ENCODE assay signal across 9 mouse cellular contexts in genomic region chr16:32509066-32509942, GRCm38 (mm10). TPM values are rescaled to one million over a fixed set of nuclear protein-coding genes. Genes with fewer than 3 reads are reported as not detected.
DNase-seq lines count a peak whose midpoint lies in the region; ATAC-seq and TF ChIP-seq lines count a peak whose summit lies in the region.
"Had no signal": no experiment of that assay in that cellular context is flagged by ENCODE, and none has a peak within 500 bp of the region (broad histone marks: within the 10 kb centered on the region; RNA-seq: fewer than 3 reads in every experiment).

No protein-coding gene starts in this region.

- H3K27me3 ChIP-seq in kidney, embryonic 15.5 days = no peaks in the 10 kb centered on the region
- H3K27me3 ChIP-seq in kidney, adult 2 months (replicated peaks; ENCODE audit: control insufficient read depth, insufficient read depth, low read length) = no peaks in the 10 kb centered on the region
- H3K27me3 ChIP-seq in heart, embryonic 11.5 days (ENCODE audit: control insufficient read depth, insufficient read depth, low read length) = peaks cover 4% of the 10 kb centered on the region; the same call in 1 of the 2 replicates
- H3K27me3 ChIP-seq in liver, embryonic 11.5 days (replicated peaks; ENCODE audit: control insufficient read depth, insufficient read depth, low read length) = no peaks in the 10 kb centered on the region
- no peaks in the 10 kb centered on the region for H3K27me3 ChIP-seq in stomach, embryonic 14.5 days (ENCODE audit: control insufficient read depth, insufficient read depth, low read length)
- H3K27me3 ChIP-seq: limb, embryonic 15.5 days had no signal

- no peak for TF ChIP-seq CTCF in kidney, adult 2 months (conservative IDR thresholded peaks at IDR 0.05; ENCODE audit: insufficient read depth, insufficient read length, low read depth, low read length)

- H3K9me3 ChIP-seq in kidney, embryonic 15.5 days (replicated peaks) = no peaks in the 10 kb centered on the region
- H3K9me3 ChIP-seq in heart, embryonic 11.5 days (replicated peaks; ENCODE audit: control insufficient read depth, low read length) = no peaks in the 10 kb centered on the region
- H3K9me3 ChIP-seq in liver, embryonic 11.5 days (ENCODE audit: control insufficient read depth, low read length) = no peaks in the 10 kb centered on the region
- H3K9me3 ChIP-seq in stomach, embryonic 14.5 days (ENCODE audit: control insufficient read depth, low read depth, low read length) = no peaks in the 10 kb centered on the region
- H3K9me3 ChIP-seq: limb, embryonic 15.5 days had no signal

- peak; percentile 92 for ATAC-seq in kidney, embryonic 15.5 days (replicated peaks; ENCODE audit: low FRiP score)
- peak; percentile 91 for ATAC-seq in heart, embryonic 11.5 days (replicated peaks; ENCODE audit: insufficient number of reproducible peaks, low FRiP score, low TSS enrichment)
- ATAC-seq in liver, embryonic 11.5 days (replicated peaks; ENCODE audit: low FRiP score) = peak; percentile 95
- ATAC-seq in stomach, embryonic 14.5 days (ENCODE audit: insufficient number of reproducible peaks, insufficient read depth, low FRiP score, low read depth) = peak; percentile 93

- no peak overlapping the region for H3K4me2 ChIP-seq in kidney, embryonic 15.5 days
- peak overlapping the region; percentile 47 for H3K4me2 ChIP-seq in heart, embryonic 11.5 days
- peak overlapping the region; percentile 69 for H3K4me2 ChIP-seq in liver, embryonic 11.5 days
- H3K4me2 ChIP-seq in stomach, embryonic 14.5 days (replicated peaks; ENCODE audit: low read depth, low read length) = no peak overlapping the region
- H3K4me2 ChIP-seq: limb, embryonic 15.5 days had no signal

- 65% methylated on average over 9 of the region's 9 CpGs for WGBS in kidney, embryonic 15.5 days
- WGBS in kidney, adult 2 months = 78% methylated on average over 9 of the region's 9 CpGs
- 13% methylated on average over 9 of the region's 9 CpGs for WGBS in heart, embryonic 11.5 days (ENCODE audit: insufficient replicate concordance)
- WGBS in liver, embryonic 11.5 days = 19% methylated on average over 9 of the region's 9 CpGs
- WGBS in stomach, embryonic 14.5 days = 40% methylated on average over 9 of the region's 9 CpGs

- H3K4me3 ChIP-seq in kidney, embryonic 15.5 days (replicated peaks) = no peak overlapping the region
- H3K4me3 ChIP-seq in kidney, adult 2 months (ENCODE audit: insufficient read depth, low read depth, low read length) = no peak overlapping the region
- no peak overlapping the region for H3K4me3 ChIP-seq in brown adipose tissue, adult 24 weeks (ENCODE audit: insufficient read depth, low read depth, low read length)
- H3K4me3 ChIP-seq in heart, embryonic 11.5 days (ENCODE audit: low read depth, low read length) = no peak overlapping the region
- peak overlapping the region; percentile 32 for H3K4me3 ChIP-seq in liver, embryonic 11.5 days (ENCODE audit: low read depth, low read length)
- no peak overlapping the region for H3K4me3 ChIP-seq in stomach, embryonic 14.5 days (ENCODE audit: low read depth, low read length)
- H3K4me3 ChIP-seq: limb, embryonic 15.5 days had no signal

- H3K27ac ChIP-seq in kidney, embryonic 15.5 days = no peak overlapping the region
- no peak overlapping the region for H3K27ac ChIP-seq in kidney, adult 2 months (ENCODE audit: insufficient read depth, low read depth, low read length)
- peak overlapping the region; percentile 71 for H3K27ac ChIP-seq in brown adipose tissue, adult 24 weeks (replicated peaks; ENCODE audit: low read depth, low read length)
- peak overlapping the region; percentile 94 for H3K27ac ChIP-seq in heart, embryonic 11.5 days (ENCODE audit: low read depth, low read length)
- peak overlapping the region; percentile 97 for H3K27ac ChIP-seq in liver, embryonic 11.5 days (ENCODE audit: low read depth, low read length)
- peak overlapping the region; percentile 72; the same call in 1 of the 2 replicates for H3K27ac ChIP-seq in stomach, embryonic 14.5 days (ENCODE audit: low read length)
- H3K27ac ChIP-seq: limb, embryonic 15.5 days had no signal

- no peaks in the 10 kb centered on the region for H3K4me1 ChIP-seq in kidney, embryonic 15.5 days
- 0 out of 2 replicates have a peak, but pooled peaks cover 3% of the 10 kb centered on the region for H3K4me1 ChIP-seq in kidney, adult 2 months (ENCODE audit: control insufficient read depth, insufficient read depth, low read length)
- H3K4me1 ChIP-seq in brown adipose tissue, adult 24 weeks (ENCODE audit: control insufficient read depth, insufficient read depth, insufficient read length, low read length) = peaks cover 13% of the 10 kb centered on the region
- peaks cover 32% of the 10 kb centered on the region for H3K4me1 ChIP-seq in heart, embryonic 11.5 days (ENCODE audit: control insufficient read depth, insufficient read depth, low read length)
- peaks cover 59% of the 10 kb centered on the region for H3K4me1 ChIP-seq in liver, embryonic 11.5 days (replicated peaks; ENCODE audit: control insufficient read depth, insufficient read depth, low read length)
- 0 out of 2 replicates have a peak, but pooled peaks cover 5% of the 10 kb centered on the region for H3K4me1 ChIP-seq in stomach, embryonic 14.5 days (ENCODE audit: control insufficient read depth, insufficient read depth, low read length)

- no peak for TF ChIP-seq POLR2A in kidney, adult 2 months (IDR thresholded peaks at IDR 0.05; ENCODE audit: low read depth, low read length)

- no peak for DNase-seq in kidney, adult 2 months
- DNase-seq in liver, embryonic 11.5 days (ENCODE audit: low spot score) = peak; percentile 82
- no peak for DNase-seq in kidney, postnatal 14 days
- DNase-seq in urinary bladder, postnatal 10 days (ENCODE audit: low spot score) = no peak

- H3K36me3 ChIP-seq in kidney, embryonic 15.5 days = no peaks in the 10 kb centered on the region
- no peaks in the 10 kb centered on the region for H3K36me3 ChIP-seq in kidney, adult 2 months (ENCODE audit: control insufficient read depth, insufficient read depth, low read length)
- H3K36me3 ChIP-seq in heart, embryonic 11.5 days (ENCODE audit: control insufficient read depth, insufficient read depth, low read length) = no peaks in the 10 kb centered on the region
- H3K36me3 ChIP-seq in liver, embryonic 11.5 days (ENCODE audit: control insufficient read depth, insufficient read depth, low read length) = no peaks in the 10 kb centered on the region
- no peaks in the 10 kb centered on the region for H3K36me3 ChIP-seq in stomach, embryonic 14.5 days (ENCODE audit: control insufficient read depth, insufficient read depth, low read length)
- H3K36me3 ChIP-seq: limb, embryonic 15.5 days had no signal

- H3K9ac ChIP-seq in kidney, embryonic 15.5 days = no peak overlapping the region
- H3K9ac ChIP-seq in heart, embryonic 11.5 days (ENCODE audit: low read depth, low read length) = peak overlapping the region; percentile 56; the same call in 1 of the 2 replicates
- H3K9ac ChIP-seq in liver, embryonic 11.5 days (ENCODE audit: low read depth, low read length) = peak overlapping the region; percentile 65
- no peak overlapping the region for H3K9ac ChIP-seq in stomach, embryonic 14.5 days (replicated peaks; ENCODE audit: low read depth, low read length)
- H3K9ac ChIP-seq: limb, embryonic 15.5 days had no signal

RNA-seq across cellular contexts. Expression of gene Zdhhc19, which starts 13.2 kb away (rescaled TPM):
- not detected in 2 replicates for polyA plus RNA-seq in kidney, embryonic 15.5 days (2015; fragmentation: Nextera tagmentation; extraction: Ambion mirVana)
- polyA plus RNA-seq in kidney, adult 2 months (2012; rRNA removed) = 0.11 TPM in 1 of 2 replicates, not detected in the other
- not detected in 2 replicates for polyA plus RNA-seq in brown adipose tissue, adult 24 weeks (2012; ENCODE audit: insufficient read depth, insufficient read length, missing spikeins)
- 0.27 TPM in 1 of 2 replicates, not detected in the other for polyA plus RNA-seq in heart, embryonic 11.5 days (2014; fragmentation: Nextera tagmentation; extraction: Ambion mirVana)
- not detected in 2 replicates for polyA plus RNA-seq in liver, embryonic 11.5 days (2014; fragmentation: Nextera tagmentation; extraction: Ambion mirVana)
- not detected in 2 replicates for polyA plus RNA-seq in stomach, embryonic 14.5 days (2014; fragmentation: Nextera tagmentation; extraction: Ambion mirVana)
- polyA plus RNA-seq: limb, embryonic 15.5 days had no signal

RNA-seq across cellular contexts. Expression of gene Slc51a, which starts 21.6 kb away (rescaled TPM):
- 2.1 and 2.2 TPM in 2 replicates for polyA plus RNA-seq in kidney, embryonic 15.5 days (2015; fragmentation: Nextera tagmentation; extraction: Ambion mirVana)
- 92.3 and 97.3 TPM in 2 replicates for polyA plus RNA-seq in kidney, adult 2 months (2012; rRNA removed)
- not detected in 2 replicates for polyA plus RNA-seq in brown adipose tissue, adult 24 weeks (2012; ENCODE audit: insufficient read depth, insufficient read length, missing spikeins)
- polyA plus RNA-seq in heart, embryonic 11.5 days (2014; fragmentation: Nextera tagmentation; extraction: Ambion mirVana) = 3.2 and 3.8 TPM in 2 replicates
- 1.3 TPM in 2 replicates for polyA plus RNA-seq in liver, embryonic 11.5 days (2014; fragmentation: Nextera tagmentation; extraction: Ambion mirVana)
- polyA plus RNA-seq in stomach, embryonic 14.5 days (2014; fragmentation: Nextera tagmentation; extraction: Ambion mirVana) = 1.9 and 2.7 TPM in 2 replicates

Comparison
In these comparisons a context has a peak if more than half of its experiments do, and no peak if none do; other contexts are left out.
1. RNA of gene Slc51a, which starts 21.6 kb away (polyA plus RNA-seq): 92.3 to 97.3 TPM in kidney, adult 2 months; 3.2 to 3.8 TPM in heart, embryonic 11.5 days, 1.9 to 2.7 TPM in stomach, embryonic 14.5 days, 2.1 to 2.2 TPM in kidney, embryonic 15.5 days, 1.3 TPM in liver, embryonic 11.5 days and not detected in brown adipose tissue, adult 24 weeks; every median in the first group is over 10 times any median in the second.
2. H3K27ac ChIP-seq: peak in brown adipose tissue, adult 24 weeks (single experiment), heart, embryonic 11.5 days (single experiment), liver, embryonic 11.5 days (single experiment) and stomach, embryonic 14.5 days (single experiment); none in kidney, embryonic 15.5 days (single experiment) and kidney, adult 2 months (single experiment).
3. H3K4me2 ChIP-seq: peak in heart, embryonic 11.5 days (single experiment) and liver, embryonic 11.5 days (single experiment); none in kidney, embryonic 15.5 days (single experiment) and stomach, embryonic 14.5 days (single experiment).
4. H3K9ac ChIP-seq: peak in heart, embryonic 11.5 days (single experiment) and liver, embryonic 11.5 days (single experiment); none in kidney, embryonic 15.5 days (single experiment) and stomach, embryonic 14.5 days (single experiment).
5. Peak in every context shown above with its lines, with median percentiles within 50 percentile points of each other: ATAC-seq.